Mouse (Mus musculus) hematopoietic multipotent progenitor cell, adult 10-12 weeks (in vitro differentiated cells): ENCODE data around the gene Cactin. TPM values are rescaled to one million over a fixed set of nuclear protein-coding genes. Genes with fewer than 3 reads are reported as not detected.

Experiments used
- polyA plus RNA-seq: library from polyadenylated mRNA; stranded (reverse); fragments of >175 nt; gene quantifications from 2 replicates; pipeline ENCODE4 v1.2.3, GENCODE M21; 2012; ENCODE audit warnings: low replicate concordance

The Cactin gene
- polyA plus RNA-seq: 60.3 and 77.6 TPM in 2 replicates

GRCm38 (mm10) chr10:81320550-81321347 lies at the start of gene Cactin:
Gene Cactin, plus strand, starts transcription at chr10:81321103.

GRCm38 (mm10) chr10:81291511-81292104 lies 29.3 kb upstream of the Cactin start, which contains the start of gene Tjp3:
Gene Tjp3, minus strand, starts transcription at chr10:81291581.

GRCm38 (mm10) chr10:81292554-81293333 lies 28.2 kb upstream of the Cactin start, which contains the start of gene Pip5k1c:
Gene Pip5k1c, plus strand, starts transcription at chr10:81292963.

GRCm38 (mm10) chr10:81328386-81328785 lies 7.5 kb downstream of the Cactin start, which contains the start of gene Tbxa2r:
Gene Tbxa2r, plus strand, starts transcription at chr10:81328731.

GRCm38 (mm10) chr10:81342686-81343505 lies 22.0 kb downstream of the Cactin start, which contains the start of gene Gipc3:
Gene Gipc3, minus strand, starts transcription at chr10:81343266.

GRCm38 (mm10) chr10:81350351-81351063 lies 29.6 kb downstream of the Cactin start, which contains the start of gene Hmg20b:
Gene Hmg20b, minus strand, starts transcription at chr10:81350480.

GRCm38 (mm10) chr10:81356991-81357844 lies 36.3 kb downstream of the Cactin start, which contains the start of gene Mfsd12:
Gene Mfsd12, plus strand, starts transcription at chr10:81357491.

GRCm38 (mm10) chr10:81365672-81366476 lies 45.0 kb downstream of the Cactin start, which contains the start of gene 4930404N11Rik:
Gene 4930404N11Rik, minus strand, starts transcription at chr10:81365816.

Other genes with a start within 250 kb of the Cactin start
- 0.24 and 0.30 TPM in 2 replicates for gene Creb3l3, start 222.2 kb upstream of the Cactin start, polyA plus RNA-seq
- gene Map2k2, start 215.2 kb upstream of the Cactin start, polyA plus RNA-seq: 241 and 608 TPM in 2 replicates
- gene Zbtb7a, start 185.9 kb upstream of the Cactin start, polyA plus RNA-seq: 198 and 333 TPM in 2 replicates
- gene Pias4, start 153.2 kb upstream of the Cactin start, polyA plus RNA-seq: 72.6 and 164 TPM in 2 replicates
- 495 and 2,413 TPM in 2 replicates for gene Eef2, start 144.5 kb upstream of the Cactin start, polyA plus RNA-seq
- gene Dapk3, start 138.1 kb upstream of the Cactin start, polyA plus RNA-seq: 53.4 and 152 TPM in 2 replicates
- gene 4930442H23Rik, start 137.3 kb upstream of the Cactin start, polyA plus RNA-seq: 0.09 TPM in 1 of 2 replicates, not detected in the other
- gene Nmrk2, start 119.1 kb upstream of the Cactin start, polyA plus RNA-seq: not detected in 2 replicates
- gene Atcay, start 90.3 kb upstream of the Cactin start, polyA plus RNA-seq: 0.53 and 0.94 TPM in 2 replicates
- gene Zfr2, start 87.9 kb upstream of the Cactin start, polyA plus RNA-seq: 4.0 and 8.6 TPM in 2 replicates
- 31.4 and 107 TPM in 2 replicates for gene Matk, start 68.2 kb upstream of the Cactin start, polyA plus RNA-seq
- 314 and 329 TPM in 2 replicates for gene Mrpl54, start 54.2 kb upstream of the Cactin start, polyA plus RNA-seq
- 70.4 and 133 TPM in 2 replicates for gene Apba3, start 54.1 kb upstream of the Cactin start, polyA plus RNA-seq
- 15.0 and 35.0 TPM in 2 replicates for gene Tjp3, start 29.5 kb upstream of the Cactin start, polyA plus RNA-seq
- gene Pip5k1c, start 28.1 kb upstream of the Cactin start, polyA plus RNA-seq: 245 and 665 TPM in 2 replicates
- 29.6 and 30.6 TPM in 2 replicates for gene Tbxa2r, start 7.6 kb downstream of the Cactin start, polyA plus RNA-seq
- gene Gipc3, start 22.2 kb downstream of the Cactin start, polyA plus RNA-seq: 3.1 and 6.9 TPM in 2 replicates
- 184 and 481 TPM in 2 replicates for gene Hmg20b, start 29.4 kb downstream of the Cactin start, polyA plus RNA-seq
- gene Mfsd12, start 36.4 kb downstream of the Cactin start, polyA plus RNA-seq: 20.8 and 31.1 TPM in 2 replicates
- 11.6 and 18.6 TPM in 2 replicates for gene 4930404N11Rik, start 44.7 kb downstream of the Cactin start, polyA plus RNA-seq
- 48.1 and 72.7 TPM in 2 replicates for gene Fzr1, start 57.4 kb downstream of the Cactin start, polyA plus RNA-seq
- gene Dohh, start 63.3 kb downstream of the Cactin start, polyA plus RNA-seq: 76.4 and 107 TPM in 2 replicates
- gene Gm48551, start 63.4 kb downstream of the Cactin start, polyA plus RNA-seq: 1.2 and 4.2 TPM in 2 replicates
- 8.9 and 18.4 TPM in 2 replicates for gene Gm48552, start 67.9 kb downstream of the Cactin start, polyA plus RNA-seq
- gene Smim24, start 71.9 kb downstream of the Cactin start, polyA plus RNA-seq: 3.0 and 3.7 TPM in 2 replicates
- gene Nfic, start 134.5 kb downstream of the Cactin start, polyA plus RNA-seq: 136 and 414 TPM in 2 replicates
- 0.16 and 0.55 TPM in 2 replicates for gene Celf5, start 161.6 kb downstream of the Cactin start, polyA plus RNA-seq
- 160 and 386 TPM in 2 replicates for gene Ncln, start 175.3 kb downstream of the Cactin start, polyA plus RNA-seq
- gene S1pr4, start 179.0 kb downstream of the Cactin start, polyA plus RNA-seq: 82.3 and 109 TPM in 2 replicates
- gene Gna15, start 203.1 kb downstream of the Cactin start, polyA plus RNA-seq: 14.8 and 33.6 TPM in 2 replicates
- gene Gna11, start 224.1 kb downstream of the Cactin start, polyA plus RNA-seq: 23.0 and 28.3 TPM in 2 replicates
- gene Aes, start 238.4 kb downstream of the Cactin start, polyA plus RNA-seq: 1,473 and 2,763 TPM in 2 replicates